Mouse (Mus musculus) liver, embryonic 14.5 days (tissue): ENCODE data around the gene Zfp384.

Experiments
- CTCF ChIP-seq: IDR thresholded peaks from 2 replicates; pipeline ENCODE4 v1.5.1; 2016; ENCODE audit warnings: antibody characterized with exemption, low read depth, control low read depth
- EP300 ChIP-seq: IDR thresholded peaks from 2 replicates; pipeline ENCODE4 v1.6.1; 2016; ENCODE audit warnings: antibody characterized with exemption, low read depth

- peak; percentile 8; the same call in 1 of the 2 replicates for TF ChIP-seq CTCF
- peak; percentile 76 for TF ChIP-seq EP300
Observed at GRCm38 (mm10) chr6:125071170-125071895, 62.4 kb downstream of the Zfp384 start.
